Mouse (Mus musculus): ENCODE data around the gene Tut7.

GRCm38 (mm10) chr13:59820836-59821235, 2.1 kb downstream of the Tut7 start:
- TF ChIP-seq CTCF (IDR thresholded peaks at IDR 0.05; ENCODE audit: borderline replicate concordance, insufficient read depth, low read depth, low read length): no peak
- no peak for TF ChIP-seq POLR2A (IDR thresholded peaks at IDR 0.05; ENCODE audit: borderline replicate concordance, insufficient read depth, low read length)
